8 mouse cellular contexts compared by ENCODE assay signal in the genomic region with DNA sequence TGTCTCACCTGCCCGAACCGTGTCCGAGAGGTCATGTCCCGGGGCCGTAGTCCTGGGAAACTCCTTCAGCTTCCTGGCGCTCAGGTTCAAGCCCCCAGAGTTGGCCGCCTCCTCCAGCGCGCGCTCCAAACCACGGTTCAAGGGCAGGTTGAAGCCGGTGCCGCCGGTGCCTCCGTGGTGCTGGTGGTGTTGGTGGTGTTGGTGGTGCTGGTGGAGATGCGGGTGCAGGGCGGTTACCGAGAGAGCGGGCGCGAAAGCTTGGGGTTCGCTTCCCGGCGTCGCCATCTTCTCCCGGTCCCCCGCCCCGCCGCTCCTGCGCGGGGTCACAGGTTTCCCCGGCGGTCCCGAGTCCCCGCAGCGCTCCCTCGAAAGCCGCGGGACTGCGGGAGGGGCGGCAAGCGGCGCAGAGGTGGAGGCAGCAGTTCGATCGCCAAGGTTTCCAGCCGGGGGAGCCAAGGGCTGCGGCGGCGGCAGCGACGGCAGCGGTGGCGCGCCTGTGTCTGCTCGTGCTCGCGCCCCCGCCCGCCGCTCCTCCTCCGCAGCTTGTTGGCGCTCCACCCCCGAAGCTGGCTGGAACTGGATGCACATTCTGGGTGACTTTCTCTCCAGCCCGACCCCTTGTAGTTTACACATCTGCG. TPM values are rescaled to one million over a fixed set of nuclear protein-coding genes. Genes with fewer than 3 reads are reported as not detected.
DNase-seq lines count a peak whose midpoint lies in the region; ATAC-seq and TF ChIP-seq lines count a peak whose summit lies in the region.

Gene Lrch1 (minus strand): TSS at position 501 of the 638 bp plus-strand sequence.

- H3K4me2 ChIP-seq in heart, embryonic 11.5 days: peak within 1 kb of the TSS; percentile 90
- peak within 1 kb of the TSS; percentile 62 for H3K4me2 ChIP-seq in kidney, embryonic 16.5 days (replicated peaks; ENCODE audit: low read depth, low read length)
- H3K4me2 ChIP-seq in liver, embryonic 12.5 days: peak within 1 kb of the TSS; percentile 96

- H3ac ChIP-seq in C2C12 (ENCODE audit: control insufficient read depth, insufficient read length, low read depth): peak within 1 kb of the TSS; percentile 72

- H3K9ac ChIP-seq in heart, embryonic 11.5 days (ENCODE audit: low read depth, low read length): peak within 1 kb of the TSS; percentile 94
- peak within 1 kb of the TSS; percentile 93 for H3K9ac ChIP-seq in kidney, embryonic 16.5 days (replicated peaks; ENCODE audit: low read length)
- peak within 1 kb of the TSS; percentile 86 for H3K9ac ChIP-seq in liver, embryonic 12.5 days

- no peaks in the 10 kb centered on the region for H3K9me3 ChIP-seq in heart, embryonic 11.5 days (replicated peaks; ENCODE audit: control insufficient read depth, low read length)
- no peaks in the 10 kb centered on the region for H3K9me3 ChIP-seq in kidney, embryonic 16.5 days (ENCODE audit: low read length)
- H3K9me3 ChIP-seq in liver, embryonic 12.5 days (replicated peaks): no peaks in the 10 kb centered on the region

- peaks cover 4% of the 10 kb centered on the region for H3K79me3 ChIP-seq in C2C12 (ENCODE audit: low read depth)

- TF ChIP-seq POLR2A in embryonic fibroblast, embryonic 13.5 days (IDR thresholded peaks at IDR 0.05; ENCODE audit: low read depth, low read length): peak; percentile 63

- H3K27me3 ChIP-seq in C2C12 (ENCODE audit: control insufficient read depth, insufficient read depth, insufficient read length): no peaks in the 10 kb centered on the region
- no peaks in the 10 kb centered on the region for H3K27me3 ChIP-seq in heart, embryonic 11.5 days (ENCODE audit: control insufficient read depth, insufficient read depth, low read length)
- H3K27me3 ChIP-seq in kidney, embryonic 16.5 days (ENCODE audit: insufficient read depth, low read length): no peaks in the 10 kb centered on the region
- no peaks in the 10 kb centered on the region for H3K27me3 ChIP-seq in liver, embryonic 12.5 days (replicated peaks)
- no peaks in the 10 kb centered on the region for H3K27me3 ChIP-seq in splenic B cell, adult 2 months (ENCODE audit: control insufficient read depth, insufficient read depth, low read length, poor library complexity, severe bottlenecking)

- no peaks in the 10 kb centered on the region for H3K36me3 ChIP-seq in C2C12 (ENCODE audit: control insufficient read depth, insufficient read depth)
- no peaks in the 10 kb centered on the region for H3K36me3 ChIP-seq in heart, embryonic 11.5 days (ENCODE audit: control insufficient read depth, insufficient read depth, low read length)
- H3K36me3 ChIP-seq in kidney, embryonic 16.5 days (ENCODE audit: insufficient read depth, low read length): no peaks in the 10 kb centered on the region
- no peaks in the 10 kb centered on the region for H3K36me3 ChIP-seq in liver, embryonic 12.5 days
- H3K36me3 ChIP-seq in splenic B cell, adult 2 months (ENCODE audit: control insufficient read depth, insufficient read depth, low read length, poor library complexity, severe bottlenecking): no peaks in the 10 kb centered on the region

- H3K4me1 ChIP-seq in embryonic fibroblast, embryonic 13.5 days (ENCODE audit: control insufficient read depth, insufficient read depth, low read length): no peaks in the 10 kb centered on the region; the same call in 1 of the 2 replicates
- H3K4me1 ChIP-seq in heart, embryonic 11.5 days (ENCODE audit: control insufficient read depth, insufficient read depth, low read length): peaks cover 16% of the 10 kb centered on the region
- peaks cover 30% of the 10 kb centered on the region for H3K4me1 ChIP-seq in kidney, embryonic 16.5 days (ENCODE audit: insufficient read depth, low read length)
- H3K4me1 ChIP-seq in liver, embryonic 12.5 days: peaks cover 41% of the 10 kb centered on the region

- ATAC-seq in heart, embryonic 11.5 days (replicated peaks; ENCODE audit: insufficient number of reproducible peaks, low FRiP score, low TSS enrichment): peak; percentile 57
- peak; percentile 83 for ATAC-seq in kidney, embryonic 16.5 days (ENCODE audit: low FRiP score, low TSS enrichment)
- peak; percentile 74 for ATAC-seq in liver, embryonic 12.5 days

- no peak for TF ChIP-seq CTCF in C2C12 (IDR thresholded peaks at IDR 0.05; ENCODE audit: control insufficient read depth, insufficient read depth, insufficient read length)
- no peak for TF ChIP-seq CTCF in embryonic fibroblast, embryonic 13.5 days (IDR thresholded peaks at IDR 0.05; ENCODE audit: borderline replicate concordance, insufficient read depth, low read length)

- peak; percentile 85 for DNase-seq in brain, adult 2 months (ENCODE audit: low read depth, low spot score)
- peak; percentile 89 for DNase-seq in naive thymus-derived CD4-positive, alpha-beta T cell, adult 2 months (ENCODE audit: low read depth)
- peak; percentile 84 for DNase-seq in splenic B cell, adult 2 months (ENCODE audit: low read depth, low spot score)

- WGBS in heart, embryonic 11.5 days (ENCODE audit: insufficient replicate concordance): 1% methylated on average over 58 of the region's 65 CpGs
- WGBS in kidney, embryonic 16.5 days: under 1% methylated on average over 61 of the region's 65 CpGs
- under 1% methylated on average over 63 of the region's 65 CpGs for WGBS in liver, embryonic 12.5 days (ENCODE audit: insufficient replicate concordance)

- peak within 1 kb of the TSS; percentile 72 for H3K4me3 ChIP-seq in C2C12 (ENCODE audit: insufficient read depth, poor library complexity, severe bottlenecking)
- peak within 1 kb of the TSS; percentile 82 for H3K4me3 ChIP-seq in embryonic fibroblast, embryonic 13.5 days (ENCODE audit: insufficient read depth, low read length)
- peak within 1 kb of the TSS; percentile 96 for H3K4me3 ChIP-seq in heart, embryonic 11.5 days (ENCODE audit: low read depth, low read length)
- peak within 1 kb of the TSS; percentile 94 for H3K4me3 ChIP-seq in kidney, embryonic 16.5 days (ENCODE audit: low read length)
- peak within 1 kb of the TSS; percentile 86 for H3K4me3 ChIP-seq in liver, embryonic 12.5 days

- peaks cover 40% of the 10 kb centered on the region for H3K79me2 ChIP-seq in C2C12 (ENCODE audit: control insufficient read depth, insufficient read depth)

- peak within 1 kb of the TSS; percentile 53 for H3K27ac ChIP-seq in embryonic fibroblast, embryonic 13.5 days (ENCODE audit: insufficient read depth, low read length)
- H3K27ac ChIP-seq in heart, embryonic 11.5 days (ENCODE audit: low read depth, low read length): peak within 1 kb of the TSS; percentile 88
- peak within 1 kb of the TSS; percentile 95 for H3K27ac ChIP-seq in kidney, embryonic 16.5 days (ENCODE audit: low read length)
- peak within 1 kb of the TSS; percentile 82 for H3K27ac ChIP-seq in liver, embryonic 12.5 days

TF ChIP-seq in C2C12, 6 proteins besides CTCF, POLR2A, EP300 and RAD21:
- TF ChIP-seq MAX (IDR thresholded peaks at IDR 0.05) (no peak), USF1 (IDR thresholded peaks at IDR 0.05; ENCODE audit: low read depth) (no peak), MYOD1 (IDR thresholded peaks at IDR 0.05; ENCODE audit: control insufficient read depth, insufficient read length, low read depth) (no peak), FOSL1 (IDR thresholded peaks at IDR 0.05; ENCODE audit: insufficient read depth, low read length, poor library complexity, severe bottlenecking) (no peak), MYOG (IDR thresholded peaks at IDR 0.05; ENCODE audit: control insufficient read depth, extremely low read depth, insufficient read length) (no peak), CEBPB (IDR thresholded peaks at IDR 0.05; ENCODE audit: low read depth) (no peak)

RNA-seq across cellular contexts. Expression of gene Lrch1, which starts in this region (rescaled TPM):
- polyA plus RNA-seq in C2C12 (2012; fragmentation: generic; extraction: Trizol): 5.0 TPM
- polyA plus RNA-seq in embryonic fibroblast, embryonic 13.5 days (2011; ENCODE audit: insufficient read length, low read depth, missing spikeins): 13.3 and 13.4 TPM in 2 replicates
- polyA plus RNA-seq in heart, embryonic 11.5 days (2014; fragmentation: Nextera tagmentation; extraction: Ambion mirVana): 10.0 and 11.1 TPM in 2 replicates
- 18.3 and 24.5 TPM in 2 replicates for polyA plus RNA-seq in kidney, embryonic 16.5 days (2015; fragmentation: Nextera tagmentation; extraction: Ambion mirVana)
- polyA plus RNA-seq in liver, embryonic 12.5 days (2016; fragmentation: Nextera tagmentation; extraction: Ambion mirVana): 6.5 and 7.8 TPM in 2 replicates

Comparison
In these comparisons a context has a peak if more than half of its experiments do, and no peak if none do; other contexts are left out.
1. Peak in every context shown above with its lines: DNase-seq, ATAC-seq, H3K4me3 ChIP-seq and H3K27ac ChIP-seq.